Mouse (Mus musculus): ENCODE results near the gene Erfe. TPM values are rescaled to one million over a fixed set of nuclear protein-coding genes. Genes with fewer than 3 reads are reported as not detected.

Erfe gene
- polyA plus RNA-seq, 1 experiment from 2014 or later = 0.53 TPM

DNA sequence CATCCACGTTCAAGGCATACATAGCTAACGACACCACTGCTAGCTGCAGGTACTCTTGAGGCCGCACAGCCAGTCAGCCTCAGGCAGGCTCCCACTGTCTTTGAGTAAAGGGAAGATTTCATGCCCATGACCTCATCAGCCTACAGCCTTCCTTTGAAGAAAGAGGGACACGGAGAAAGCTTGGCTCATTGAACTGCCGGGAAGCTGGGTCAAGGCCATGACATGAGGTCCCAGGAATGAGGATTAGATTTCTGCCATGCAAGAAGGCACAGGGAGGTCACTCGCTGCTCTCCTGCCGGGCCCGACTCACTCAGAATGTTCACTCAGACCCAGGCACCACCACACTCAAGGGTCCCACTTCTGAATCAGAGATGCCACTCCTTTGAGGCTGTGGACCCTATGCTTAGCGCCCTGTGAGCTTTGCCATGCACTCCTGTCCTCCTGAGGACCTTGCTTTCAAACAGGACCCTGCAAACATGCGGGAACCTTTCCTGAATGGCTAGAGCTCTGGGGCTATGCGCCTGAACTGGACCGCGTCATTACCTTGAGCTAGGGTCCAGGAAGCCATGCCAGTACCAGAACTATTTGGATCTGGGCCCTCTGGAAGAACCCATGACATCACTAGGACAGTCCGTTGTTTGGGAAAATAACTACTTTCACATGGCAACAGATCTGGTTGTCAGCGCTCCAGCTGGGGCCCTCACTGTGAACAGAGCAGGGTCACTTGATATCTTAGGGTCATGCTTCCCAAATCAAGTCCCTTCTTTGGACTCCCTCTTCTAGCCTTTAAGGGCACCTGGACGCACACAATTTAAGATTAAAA lies 1.2 kb upstream of the Erfe start:
- Histone ChIP-seq H3K36me3 (ENCODE audit: control insufficient read depth, insufficient read depth, low read length) (no peaks in the 10 kb centered on the region; the same call in 1 of the 2 replicates), H3K27ac (ENCODE audit: low read depth, low read length) (no peak overlapping the region), H3K9me3 (ENCODE audit: control insufficient read depth, low read length) (no peaks in the 10 kb centered on the region), H3K4me2 (ENCODE audit: low read depth) (no peak overlapping the region), H3K4me3 (ENCODE audit: low read depth, low read length) (no peak overlapping the region), H3K4me1 (ENCODE audit: control insufficient read depth, insufficient read depth, low read length) (peaks cover 7% of the 10 kb centered on the region; the same call in 1 of the 2 replicates), H3K27me3 (ENCODE audit: control insufficient read depth, insufficient read depth, low read length) (peaks cover 3% of the 10 kb centered on the region; the same call in 1 of the 2 replicates), H3K9ac (ENCODE audit: low read length) (no peak overlapping the region)
- DNase-seq (ENCODE audit: low spot score) = no peak
- 93% methylated on average over 16 of the region's 16 CpGs for WGBS
- ATAC-seq (ENCODE audit: insufficient read depth, low FRiP score, low TSS enrichment) = no peak

DNA sequence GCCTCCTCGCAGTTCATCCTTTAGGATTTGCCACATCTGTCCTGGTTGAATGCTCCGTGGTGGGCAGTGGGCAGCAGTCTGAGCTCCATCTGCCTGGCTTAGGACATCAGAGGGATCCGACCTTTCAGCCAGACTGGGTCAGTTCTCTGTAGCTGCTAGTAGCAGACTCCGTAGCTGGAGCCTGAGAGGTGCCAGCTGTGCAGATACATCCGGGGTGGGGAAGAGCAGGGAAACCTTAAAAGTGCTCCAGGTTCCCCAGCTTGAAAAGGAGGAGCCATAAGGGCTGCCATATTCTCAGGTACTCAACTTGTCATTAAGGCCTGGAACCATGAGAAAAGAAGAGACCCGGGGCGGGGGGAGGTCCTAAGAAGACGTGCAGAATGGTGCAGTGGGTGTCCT lies 415 bp upstream of the Erfe start:
- H3K4me3 ChIP-seq (ENCODE audit: low read depth, low read length) = peak overlapping the region; percentile 36; the same call in 1 of the 2 replicates
- no peak for ATAC-seq (ENCODE audit: insufficient read depth, low FRiP score, low TSS enrichment)
- DNase-seq (ENCODE audit: low spot score) = no peak
- H3K27me3 ChIP-seq (ENCODE audit: control insufficient read depth, insufficient read depth, low read length) = peaks cover 3% of the 10 kb centered on the region; the same call in 1 of the 2 replicates
- H3K4me2 ChIP-seq (ENCODE audit: low read depth) = peak overlapping the region; percentile 72
- no peak overlapping the region for H3K27ac ChIP-seq (ENCODE audit: low read depth, low read length)
- whole genome bisulfite sequencing = 30% methylated on average over 8 of the region's 8 CpGs
- no peaks in the 10 kb centered on the region; the same call in 1 of the 2 replicates for H3K36me3 ChIP-seq (ENCODE audit: control insufficient read depth, insufficient read depth, low read length)
- H3K9ac ChIP-seq (ENCODE audit: low read length) = no peak overlapping the region
- H3K4me1 ChIP-seq (ENCODE audit: control insufficient read depth, insufficient read depth, low read length) = peaks cover 7% of the 10 kb centered on the region; the same call in 1 of the 2 replicates
- no peaks in the 10 kb centered on the region for H3K9me3 ChIP-seq (ENCODE audit: control insufficient read depth, low read length)

DNA sequence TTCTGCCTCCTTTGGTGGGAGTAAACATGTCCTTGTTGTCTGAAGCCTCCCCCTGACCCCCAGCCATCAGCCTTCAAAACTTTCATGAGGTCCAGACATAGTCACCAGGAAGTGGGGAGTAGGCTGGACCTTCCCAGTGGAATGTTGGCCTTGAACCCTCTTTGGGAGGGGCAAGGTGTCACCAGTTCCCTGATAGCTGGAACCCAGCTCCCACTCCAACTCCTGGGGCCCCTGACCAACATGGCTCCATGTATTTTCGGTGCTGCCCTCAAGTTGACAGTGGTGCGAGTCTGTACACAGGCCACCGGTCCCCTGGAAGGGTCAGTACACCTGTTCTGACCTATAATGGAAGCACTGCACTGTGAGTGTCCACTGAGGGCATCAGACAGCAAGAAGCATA lies 1.1 kb downstream of the Erfe start:
- DNase-seq (ENCODE audit: low spot score) = no peak
- WGBS = 96% methylated on average over 3 of the region's 3 CpGs
- Histone ChIP-seq H3K4me1 (ENCODE audit: control insufficient read depth, insufficient read depth, low read length) (peaks cover 7% of the 10 kb centered on the region; the same call in 1 of the 2 replicates), H3K9me3 (ENCODE audit: control insufficient read depth, low read length) (no peaks in the 10 kb centered on the region), H3K9ac (ENCODE audit: low read length) (no peak overlapping the region), H3K36me3 (ENCODE audit: control insufficient read depth, insufficient read depth, low read length) (peaks cover 3% of the 10 kb centered on the region), H3K4me2 (ENCODE audit: low read depth) (no peak overlapping the region), H3K27ac (ENCODE audit: low read depth, low read length) (no peak overlapping the region), H3K27me3 (ENCODE audit: control insufficient read depth, insufficient read depth, low read length) (peaks cover 3% of the 10 kb centered on the region; the same call in 1 of the 2 replicates), H3K4me3 (ENCODE audit: low read depth, low read length) (no peak overlapping the region)
- no peak for ATAC-seq (ENCODE audit: insufficient read depth, low FRiP score, low TSS enrichment)

DNA sequence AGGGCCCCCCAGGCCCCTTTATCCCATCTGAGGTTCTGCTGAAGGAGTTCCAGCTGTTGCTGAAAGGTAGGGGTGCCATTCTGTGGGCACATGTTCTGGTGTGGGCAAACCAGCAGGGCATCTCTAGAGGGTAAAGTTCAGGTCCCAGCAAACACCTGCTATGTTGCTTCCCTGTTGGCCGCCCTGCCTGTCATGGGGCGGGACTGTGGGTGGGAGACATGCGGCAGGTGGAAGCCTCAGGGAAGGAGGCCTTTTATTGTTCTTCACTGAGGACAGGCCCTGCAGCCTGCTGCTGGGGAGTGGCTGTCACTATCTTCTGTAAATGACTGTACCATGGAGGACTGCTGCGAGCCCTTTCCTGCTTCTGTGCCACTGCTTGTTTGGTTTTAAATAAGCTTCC lies 3.2 kb downstream of the Erfe start:
- no peak overlapping the region for H3K9ac ChIP-seq (ENCODE audit: low read length)
- peaks cover 9% of the 10 kb centered on the region for H3K36me3 ChIP-seq (ENCODE audit: control insufficient read depth, insufficient read depth, low read length)
- no peaks in the 10 kb centered on the region for H3K9me3 ChIP-seq (ENCODE audit: control insufficient read depth, low read length)
- no peak for DNase-seq (ENCODE audit: low spot score)
- H3K4me2 ChIP-seq (ENCODE audit: low read depth) = no peak overlapping the region
- H3K27ac ChIP-seq (ENCODE audit: low read depth, low read length) = no peak overlapping the region
- H3K4me3 ChIP-seq (ENCODE audit: low read depth, low read length) = no peak overlapping the region
- 62% methylated on average over 4 of the region's 4 CpGs for WGBS
- peaks cover 3% of the 10 kb centered on the region; the same call in 1 of the 2 replicates for H3K27me3 ChIP-seq (ENCODE audit: control insufficient read depth, insufficient read depth, low read length)
- no peak for ATAC-seq (ENCODE audit: insufficient read depth, low FRiP score, low TSS enrichment)
- H3K4me1 ChIP-seq (ENCODE audit: control insufficient read depth, insufficient read depth, low read length) = peaks cover 7% of the 10 kb centered on the region; the same call in 1 of the 2 replicates

DNA sequence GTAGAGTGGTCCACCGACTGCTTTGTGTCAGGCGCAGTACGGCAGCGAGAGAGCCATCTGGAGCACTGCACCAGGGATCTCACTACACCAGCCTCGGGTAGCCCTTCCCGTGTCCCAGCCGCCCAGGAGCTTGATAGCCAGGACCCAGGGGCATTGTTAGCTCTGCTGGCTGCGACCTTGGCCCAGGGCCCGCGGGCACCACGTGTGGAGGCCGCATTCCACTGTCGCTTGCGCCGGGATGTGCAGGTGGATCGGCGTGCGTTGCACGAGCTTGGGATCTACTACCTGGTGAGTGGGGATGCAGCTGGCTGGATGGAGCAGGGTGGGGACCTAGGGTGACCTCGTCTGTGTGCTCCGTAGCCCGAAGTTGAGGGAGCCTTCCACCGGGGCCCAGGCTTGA lies 3.8 kb downstream of the Erfe start:
- H3K27me3 ChIP-seq (ENCODE audit: control insufficient read depth, insufficient read depth, low read length) = peaks cover 3% of the 10 kb centered on the region; the same call in 1 of the 2 replicates
- WGBS = 89% methylated on average over 23 of the region's 23 CpGs
- H3K4me3 ChIP-seq (ENCODE audit: low read depth, low read length) = no peak overlapping the region
- no peak overlapping the region for H3K4me2 ChIP-seq (ENCODE audit: low read depth)
- peaks cover 7% of the 10 kb centered on the region; the same call in 1 of the 2 replicates for H3K4me1 ChIP-seq (ENCODE audit: control insufficient read depth, insufficient read depth, low read length)
- DNase-seq (ENCODE audit: low spot score) (no peak), ATAC-seq (ENCODE audit: insufficient read depth, low FRiP score, low TSS enrichment) (no peak)
- H3K27ac ChIP-seq (ENCODE audit: low read depth, low read length) = no peak overlapping the region
- H3K36me3 ChIP-seq (ENCODE audit: control insufficient read depth, insufficient read depth, low read length) = peaks cover 11% of the 10 kb centered on the region
- no peaks in the 10 kb centered on the region for H3K9me3 ChIP-seq (ENCODE audit: control insufficient read depth, low read length)
- H3K9ac ChIP-seq (ENCODE audit: low read length) = no peak overlapping the region

DNA sequence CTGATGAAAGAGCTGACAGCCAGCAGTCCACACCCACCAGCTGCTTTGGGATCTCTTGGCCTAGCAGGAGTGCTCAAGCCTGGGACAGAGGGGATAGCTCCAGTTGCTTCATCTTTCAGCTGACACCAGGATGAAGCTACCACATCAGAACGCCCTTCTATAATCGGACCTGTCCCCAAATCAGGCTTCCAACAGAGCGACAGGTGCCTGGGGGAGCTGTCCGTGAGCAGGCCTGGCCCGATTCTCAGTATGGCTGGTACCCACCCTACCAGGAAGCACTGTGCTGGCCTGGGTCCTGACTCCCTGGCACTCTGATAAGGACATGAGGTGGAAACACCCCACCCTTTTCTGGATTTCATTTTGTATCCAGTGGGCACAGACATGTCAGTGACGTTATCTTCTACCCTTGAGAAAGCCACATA lies 7.2 kb downstream of the Erfe start:
- ATAC-seq (ENCODE audit: insufficient read depth, low FRiP score, low TSS enrichment) (no peak), DNase-seq (ENCODE audit: low spot score) (no peak)
- Histone ChIP-seq H3K4me3 (ENCODE audit: low read depth, low read length) (no peak overlapping the region), H3K27ac (ENCODE audit: low read depth, low read length) (no peak overlapping the region), H3K9me3 (ENCODE audit: control insufficient read depth, low read length) (no peaks in the 10 kb centered on the region), H3K4me1 (ENCODE audit: control insufficient read depth, insufficient read depth, low read length) (no peaks in the 10 kb centered on the region), H3K9ac (ENCODE audit: low read length) (no peak overlapping the region), H3K4me2 (ENCODE audit: low read depth) (no peak overlapping the region), H3K27me3 (ENCODE audit: control insufficient read depth, insufficient read depth, low read length) (no peaks in the 10 kb centered on the region), H3K36me3 (ENCODE audit: control insufficient read depth, insufficient read depth, low read length) (peaks cover 32% of the 10 kb centered on the region)
- 95% methylated on average over 6 of the region's 6 CpGs for WGBS

DNA sequence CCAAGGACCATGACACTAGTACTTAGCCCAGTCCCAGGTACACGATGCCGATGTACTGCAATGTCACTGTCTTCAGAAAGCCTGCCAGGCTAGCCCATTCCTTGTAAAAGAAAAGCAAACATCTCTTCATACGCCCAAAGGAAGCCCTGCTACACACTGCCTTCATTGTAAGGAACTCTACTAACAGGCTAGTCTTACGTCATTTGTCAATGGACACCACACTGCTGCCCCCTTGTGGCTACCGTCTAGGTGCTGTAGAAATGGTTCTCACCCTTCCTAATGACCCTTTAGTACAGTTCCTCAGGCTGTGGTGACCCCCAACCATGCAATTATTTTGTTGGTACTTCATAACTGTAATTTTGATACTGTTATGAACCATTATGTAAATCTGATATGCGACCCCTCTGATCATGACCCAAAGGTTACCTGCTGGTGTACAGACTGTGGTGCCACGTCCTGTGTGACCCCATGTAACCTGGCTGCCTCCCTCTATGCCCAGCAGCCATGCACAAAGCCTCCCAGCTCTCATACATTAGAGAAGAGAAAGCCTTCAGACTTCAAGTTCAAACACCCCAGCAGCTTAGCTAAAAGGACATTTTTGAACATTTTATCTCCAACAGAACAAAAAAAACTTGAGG lies 14.3 kb downstream of the Erfe start:
- Histone ChIP-seq H3K9ac (ENCODE audit: low read length) (no peak overlapping the region), H3K36me3 (ENCODE audit: control insufficient read depth, insufficient read depth, low read length) (peaks cover 38% of the 10 kb centered on the region), H3K4me1 (ENCODE audit: control insufficient read depth, insufficient read depth, low read length) (no peaks in the 10 kb centered on the region), H3K27ac (ENCODE audit: low read depth, low read length) (no peak overlapping the region), H3K27me3 (ENCODE audit: control insufficient read depth, insufficient read depth, low read length) (no peaks in the 10 kb centered on the region), H3K4me2 (ENCODE audit: low read depth) (no peak overlapping the region), H3K9me3 (ENCODE audit: control insufficient read depth, low read length) (no peaks in the 10 kb centered on the region), H3K4me3 (ENCODE audit: low read depth, low read length) (no peak overlapping the region)
- 63% methylated on average over 7 of the region's 7 CpGs for WGBS
- DNase-seq (ENCODE audit: low spot score) (peak; percentile 85), ATAC-seq (ENCODE audit: insufficient read depth, low FRiP score, low TSS enrichment) (no peak; the same call in 1 of the 2 replicates)

DNA sequence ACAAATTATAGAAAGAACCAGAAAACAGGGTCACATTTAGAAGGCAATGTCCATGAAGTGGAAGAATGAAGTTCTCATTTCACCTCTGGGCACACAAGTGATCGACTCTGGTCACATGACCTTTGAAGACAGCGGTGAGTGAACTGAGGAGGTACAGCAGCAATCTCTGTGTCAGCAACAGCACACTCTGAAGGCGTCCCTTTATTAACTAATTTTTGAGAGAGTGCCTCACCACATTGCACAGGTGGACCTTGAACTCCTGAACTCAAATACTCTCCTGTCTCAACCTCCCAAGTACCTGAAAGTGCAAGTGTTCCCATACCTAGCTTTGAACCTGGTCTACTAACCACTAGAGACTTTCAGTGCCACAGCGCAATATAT lies 14.9 kb downstream of the Erfe start:
- H3K4me2 ChIP-seq (ENCODE audit: low read depth) = no peak overlapping the region
- H3K36me3 ChIP-seq (ENCODE audit: control insufficient read depth, insufficient read depth, low read length) = peaks cover 36% of the 10 kb centered on the region
- no peak overlapping the region for H3K27ac ChIP-seq (ENCODE audit: low read depth, low read length)
- H3K4me1 ChIP-seq (ENCODE audit: control insufficient read depth, insufficient read depth, low read length) = no peaks in the 10 kb centered on the region
- WGBS = 95% methylated on average over 4 of the region's 4 CpGs
- H3K27me3 ChIP-seq (ENCODE audit: control insufficient read depth, insufficient read depth, low read length) = no peaks in the 10 kb centered on the region
- no peak overlapping the region for H3K9ac ChIP-seq (ENCODE audit: low read length)
- H3K4me3 ChIP-seq (ENCODE audit: low read depth, low read length) = no peak overlapping the region
- no peaks in the 10 kb centered on the region for H3K9me3 ChIP-seq (ENCODE audit: control insufficient read depth, low read length)
- no peak for DNase-seq (ENCODE audit: low spot score)
- ATAC-seq (ENCODE audit: insufficient read depth, low FRiP score, low TSS enrichment) = no peak

All from neural tube, embryonic 11.5 days (tissue).